Mouse (Mus musculus) heart, adult 18-20 months (tissue): ENCODE results near the gene Ybx3. TPM values are rescaled to one million over a fixed set of nuclear protein-coding genes. Genes with fewer than 3 reads are reported as not detected.

ENCODE experiments used
- DNase-seq, 2 experiments: peaks; one replicate each; pipeline ENCODE4 v3.0.0; 2021 to 2022; ENCODE audit warnings: mixed read lengths in 1 of 2
- total RNA-seq, 2 experiments: library from RNA; stranded (reverse); gene quantifications; 2 replicates each; pipeline ENCODE4 v1.2.3; 2021

The Ybx3 gene
- total RNA-seq, 2 experiments from 2014 or later, result 209 to 231 TPM

GRCm38 (mm10) chr6:131338787-131339186 lies 49.5 kb downstream of the Ybx3 start:
- no peak for DNase-seq

GRCm38 (mm10) chr6:131327076-131327475 lies 61.2 kb downstream of the Ybx3 start:
- no peak for DNase-seq

- no peak for DNase-seq
These were observed 66.2 kb downstream of the Ybx3 start for GRCm38 (mm10) chr6:131321854-131322639.

- no peak for DNase-seq
These were observed 71.8 kb downstream of the Ybx3 start for GRCm38 (mm10) chr6:131316155-131317101.

Other genes with a start within 250 kb of the Ybx3 start
- under 1 TPM in 1 of 2 experiments, not detected in 1; 0.62 TPM for gene Klra2, start 141.1 kb downstream of the Ybx3 start, total RNA-seq
- 1 to 10 TPM; 7.7 to 8.9 TPM for gene Magohb, start 95.2 kb downstream of the Ybx3 start, total RNA-seq
- under 1 TPM; 0.30 to 0.41 TPM for gene Styk1, start 34.9 kb downstream of the Ybx3 start, total RNA-seq
- gene 5430401F13Rik, start 97.9 kb upstream of the Ybx3 start, total RNA-seq, result not detected
- not detected for gene Gm6619, start 97.9 kb upstream of the Ybx3 start, total RNA-seq
- not detected for gene Tas2r130, start 242.4 kb upstream of the Ybx3 start, total RNA-seq